Mouse (Mus musculus) embryonic fibroblast, embryonic 13.5 days (primary cell): Measurements from ENCODE around the gene Plcb3.
A peak's percentile ranks its signal among the peaks of the same experiment; 100 is the strongest.

Experiments
- CTCF ChIP-seq: IDR thresholded peaks from 2 replicates; pipeline ENCODE4 v1.5.1; 2011; ENCODE audit warnings: mild to moderate bottlenecking, control low read depth, low read length, moderate library complexity, borderline replicate concordance; ENCODE audit not compliant: insufficient read depth
- POLR2A ChIP-seq: IDR thresholded peaks from 2 replicates; pipeline ENCODE4 v1.6.1; 2011; ENCODE audit warnings: low read depth, mild to moderate bottlenecking, control low read depth, low read length, moderate library complexity

DNA sequence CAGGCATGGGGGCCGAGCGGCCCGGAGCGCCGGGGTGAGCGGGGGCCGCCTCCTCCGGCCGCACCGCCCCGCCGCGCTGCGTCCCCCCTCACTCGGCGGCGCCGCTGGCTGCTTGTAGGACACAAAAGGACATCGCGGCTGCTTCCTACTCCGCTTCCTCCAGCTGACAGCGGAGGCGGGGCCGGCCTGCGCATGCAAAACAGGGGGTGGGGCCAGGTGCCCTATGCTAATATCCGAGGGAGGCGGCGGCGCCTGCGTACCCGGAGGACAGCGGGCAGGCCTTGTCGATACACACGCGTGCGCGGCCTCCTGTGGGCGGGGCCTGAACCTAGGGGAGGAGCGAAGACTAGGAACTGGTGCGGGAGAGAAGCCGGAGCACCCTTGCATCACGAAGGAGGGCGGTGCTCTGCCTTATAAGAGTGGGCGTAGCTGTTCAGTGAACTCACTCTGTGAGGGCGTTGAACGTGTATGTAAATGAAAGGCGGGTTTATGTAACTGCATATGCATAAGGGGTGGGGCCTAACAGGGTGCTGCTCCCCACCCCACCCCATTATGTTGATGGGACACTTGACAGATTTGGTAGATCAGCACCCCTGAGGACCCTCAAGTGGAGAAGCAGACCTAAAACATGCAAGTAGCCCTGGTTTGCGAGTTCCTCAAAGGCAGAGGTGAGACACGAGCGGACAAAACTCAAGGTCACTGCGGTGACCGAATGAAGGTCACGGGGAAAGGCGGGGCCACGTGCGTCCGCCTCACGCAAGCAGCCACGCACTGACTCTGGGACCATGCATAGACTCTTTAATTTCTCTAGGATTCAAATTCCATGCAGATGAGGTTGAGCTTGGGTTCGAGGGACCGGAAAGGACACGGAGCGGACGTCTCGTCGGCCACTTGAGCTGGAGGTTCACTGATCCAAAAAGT, 54.4 kb downstream of the Plcb3 start, which contains the start of gene Esrra:
- TF ChIP-seq CTCF (no peak), POLR2A (peak; percentile 33)
